Mouse (Mus musculus) heart, embryonic 13.5 days (tissue): ENCODE results near the gene Ttll7. TPM values are rescaled to one million over a fixed set of nuclear protein-coding genes. Genes with fewer than 3 reads are reported as not detected.

Experiments
- ATAC-seq: fragments of 200-750 bp; cut with Nextera tagmentation; 2 replicates; pipeline ENCODE4 v1.8.0; 2017; ENCODE audit warnings: moderate TSS enrichment; ENCODE audit not compliant: insufficient number of reproducible peaks, low FRiP score, low TSS enrichment; ENCODE audit errors: extremely low read depth
- H3K27ac ChIP-seq: fragments of 300-500 bp; sonication (generic); replicated peaks from 2 replicates; pipeline ENCODE4 v1.5.1; 2015; ENCODE audit warnings: moderate library complexity, mild to moderate bottlenecking, inconsistent platforms
- H3K27me3 ChIP-seq: fragments of 300-500 bp; sonication (generic); replicated peaks from 2 replicates; pipeline ENCODE4 v1.6.1; 2015; ENCODE audit warnings: mild to moderate bottlenecking, inconsistent platforms
- H3K36me3 ChIP-seq: fragments of 300-500 bp; sonication (generic); 2 replicates; pipeline ENCODE4 v1.6.1; 2015; ENCODE audit warnings: mild to moderate bottlenecking, inconsistent platforms
- H3K4me1 ChIP-seq: fragments of 300-500 bp; sonication (generic); 2 replicates; pipeline ENCODE4 v1.6.1; 2015; ENCODE audit warnings: inconsistent platforms
- H3K4me2 ChIP-seq: fragments of 300-500 bp; sonication (generic); 2 replicates; pipeline ENCODE4 v1.6.1; 2015; ENCODE audit warnings: inconsistent platforms, mild to moderate bottlenecking, moderate library complexity
- H3K4me3 ChIP-seq: fragments of 300-500 bp; sonication (generic); 2 replicates; pipeline ENCODE4 v1.5.1; 2015; ENCODE audit warnings: moderate library complexity, mild to moderate bottlenecking, inconsistent platforms
- H3K9ac ChIP-seq: fragments of 300-500 bp; sonication (generic); 2 replicates; pipeline ENCODE4 v1.6.1; 2015; ENCODE audit warnings: inconsistent platforms, mild to moderate bottlenecking, moderate library complexity
- H3K9me3 ChIP-seq: fragments of 300-500 bp; sonication (generic); 2 replicates; pipeline ENCODE4 v1.6.1; 2016; ENCODE audit warnings: inconsistent platforms
- WGBS: fragments of 180-500 bp; shearing (Covaris S2); methylation state at CpG from one replicate; pipeline ENCODE4 v1.1.7; 2015; ENCODE audit warnings: mixed read lengths; 5-methylcytosine and 5-hydroxymethylcytosine counted together
- polyA plus RNA-seq: library from polyadenylated mRNA; unstranded; fragments of >200 nt; fragmentation: Nextera tagmentation; extraction: Ambion mirVana; gene quantifications from 2 replicates; pipeline ENCODE4 v1.2.1, GENCODE M21; 2015

Ttll7 gene
- polyA plus RNA-seq, 1 experiment from 2014 or later, result 1.5 TPM

- Histone ChIP-seq H3K27ac (no peak overlapping the region), H3K4me2 (no peak overlapping the region), H3K36me3 (no peaks in the 10 kb centered on the region), H3K27me3 (peaks cover 10% of the 10 kb centered on the region; the same call in 1 of the 2 replicates), H3K4me3 (no peak overlapping the region), H3K9ac (no peak overlapping the region), H3K4me1 (no peaks in the 10 kb centered on the region), H3K9me3 (no peaks in the 10 kb centered on the region)
- 79% methylated on average over 11 of the region's 12 CpGs for WGBS
- ATAC-seq, result no peak
These were observed 60.9 kb downstream of the Ttll7 start for GRCm38 (mm10) chr3:146913107-146913506.

GRCm38 (mm10) chr3:146914798-146915197 is 62.6 kb downstream of the Ttll7 start:
- ATAC-seq, result no peak
- 13% methylated on average over 12 of the region's 12 CpGs for WGBS
- Histone ChIP-seq H3K27me3 (peaks cover 10% of the 10 kb centered on the region; the same call in 1 of the 2 replicates), H3K9me3 (no peaks in the 10 kb centered on the region), H3K27ac (no peak overlapping the region), H3K9ac (no peak overlapping the region), H3K36me3 (no peaks in the 10 kb centered on the region), H3K4me3 (no peak overlapping the region), H3K4me2 (no peak overlapping the region), H3K4me1 (0 out of 2 replicates have a peak, but pooled peaks cover 2% of the 10 kb centered on the region)

- Histone ChIP-seq H3K36me3 (no peaks in the 10 kb centered on the region), H3K4me3 (no peak overlapping the region), H3K27ac (no peak overlapping the region), H3K4me2 (no peak overlapping the region), H3K4me1 (0 out of 2 replicates have a peak, but pooled peaks cover 2% of the 10 kb centered on the region), H3K9ac (no peak overlapping the region), H3K27me3 (peaks cover 10% of the 10 kb centered on the region; the same call in 1 of the 2 replicates), H3K9me3 (no peaks in the 10 kb centered on the region)
- ATAC-seq, result no peak
- 47% methylated on average over 8 of the region's 8 CpGs for WGBS
These were observed 65.7 kb downstream of the Ttll7 start for GRCm38 (mm10) chr3:146917891-146918290.

- Histone ChIP-seq H3K9ac (no peak overlapping the region), H3K27ac (no peak overlapping the region), H3K4me2 (no peak overlapping the region), H3K27me3 (peaks cover 10% of the 10 kb centered on the region; the same call in 1 of the 2 replicates), H3K9me3 (no peaks in the 10 kb centered on the region), H3K36me3 (no peaks in the 10 kb centered on the region), H3K4me1 (0 out of 2 replicates have a peak, but pooled peaks cover 2% of the 10 kb centered on the region), H3K4me3 (no peak overlapping the region)
- no peak for ATAC-seq
- WGBS, result 67% methylated on average over 11 of the region's 11 CpGs
These were observed 66.2 kb downstream of the Ttll7 start for GRCm38 (mm10) chr3:146918323-146918722.

GRCm38 (mm10) chr3:146927311-146928015 is 75.3 kb downstream of the Ttll7 start:
- Histone ChIP-seq H3K4me2 (no peak overlapping the region), H3K4me3 (no peak overlapping the region), H3K36me3 (peaks cover 7% of the 10 kb centered on the region; the same call in 1 of the 2 replicates), H3K4me1 (no peaks in the 10 kb centered on the region), H3K9ac (no peak overlapping the region), H3K27ac (no peak overlapping the region), H3K27me3 (no peaks in the 10 kb centered on the region), H3K9me3 (no peaks in the 10 kb centered on the region)
- WGBS, result 73% methylated on average over 6 of the region's 6 CpGs
- ATAC-seq, result no peak

- no peak overlapping the region for H3K4me3 ChIP-seq
- H3K4me1 ChIP-seq, result no peaks in the 10 kb centered on the region
- WGBS, result 88% methylated on average over 7 of the region's 7 CpGs
- H3K9me3 ChIP-seq, result no peaks in the 10 kb centered on the region
- no peak overlapping the region for H3K4me2 ChIP-seq
- H3K27me3 ChIP-seq, result no peaks in the 10 kb centered on the region
- no peak overlapping the region for H3K27ac ChIP-seq
- ATAC-seq, result no peak
- H3K9ac ChIP-seq, result no peak overlapping the region
- H3K36me3 ChIP-seq, result peaks cover 7% of the 10 kb centered on the region; the same call in 1 of the 2 replicates
These were observed 76.0 kb downstream of the Ttll7 start for GRCm38 (mm10) chr3:146928141-146928540.

GRCm38 (mm10) chr3:146929011-146929410 is 76.8 kb downstream of the Ttll7 start:
- Histone ChIP-seq H3K4me1 (no peaks in the 10 kb centered on the region), H3K9me3 (no peaks in the 10 kb centered on the region), H3K4me3 (no peak overlapping the region), H3K4me2 (no peak overlapping the region), H3K27ac (no peak overlapping the region), H3K36me3 (peaks cover 7% of the 10 kb centered on the region; the same call in 1 of the 2 replicates), H3K9ac (no peak overlapping the region), H3K27me3 (no peaks in the 10 kb centered on the region)
- ATAC-seq, result no peak
- 73% methylated on average over 5 of the region's 5 CpGs for WGBS

- no peaks in the 10 kb centered on the region for H3K9me3 ChIP-seq
- WGBS, result 84% methylated on average over 9 of the region's 9 CpGs
- no peak overlapping the region for H3K4me3 ChIP-seq
- no peak overlapping the region for H3K4me2 ChIP-seq
- ATAC-seq, result no peak
- H3K36me3 ChIP-seq, result peaks cover 15% of the 10 kb centered on the region
- H3K4me1 ChIP-seq, result no peaks in the 10 kb centered on the region
- H3K27me3 ChIP-seq, result no peaks in the 10 kb centered on the region
- no peak overlapping the region for H3K9ac ChIP-seq
- no peak overlapping the region for H3K27ac ChIP-seq
These were observed 79.0 kb downstream of the Ttll7 start for GRCm38 (mm10) chr3:146931190-146931589.

- no peak for ATAC-seq
- Histone ChIP-seq H3K4me2 (no peak overlapping the region), H3K36me3 (peaks cover 15% of the 10 kb centered on the region), H3K27ac (no peak overlapping the region), H3K4me3 (no peak overlapping the region), H3K9ac (no peak overlapping the region), H3K4me1 (no peaks in the 10 kb centered on the region), H3K9me3 (no peaks in the 10 kb centered on the region), H3K27me3 (no peaks in the 10 kb centered on the region)
- WGBS, result 76% methylated on average over 5 of the region's 5 CpGs
These were observed 80.3 kb downstream of the Ttll7 start for GRCm38 (mm10) chr3:146932506-146932905.

- H3K36me3 ChIP-seq, result peaks cover 12% of the 10 kb centered on the region
- no peak overlapping the region for H3K4me2 ChIP-seq
- 67% methylated on average over 4 of the region's 4 CpGs for WGBS
- no peaks in the 10 kb centered on the region for H3K27me3 ChIP-seq
- H3K9ac ChIP-seq, result no peak overlapping the region
- H3K4me3 ChIP-seq, result no peak overlapping the region
- no peaks in the 10 kb centered on the region; the same call in 1 of the 2 replicates for H3K4me1 ChIP-seq
- ATAC-seq, result no peak
- no peaks in the 10 kb centered on the region for H3K9me3 ChIP-seq
- no peak overlapping the region for H3K27ac ChIP-seq
These were observed 84.7 kb downstream of the Ttll7 start for GRCm38 (mm10) chr3:146936888-146937287.

GRCm38 (mm10) chr3:146939391-146940250 is 87.5 kb downstream of the Ttll7 start:
- no peak for ATAC-seq
- Histone ChIP-seq H3K9me3 (no peaks in the 10 kb centered on the region), H3K27me3 (no peaks in the 10 kb centered on the region), H3K4me3 (0 out of 2 replicates have a peak overlapping the region, but pooled peaks have one; percentile 16), H3K9ac (no peak overlapping the region), H3K27ac (no peak overlapping the region), H3K36me3 (peaks cover 8% of the 10 kb centered on the region; the same call in 1 of the 2 replicates), H3K4me2 (peak overlapping the region; percentile 53), H3K4me1 (no peaks in the 10 kb centered on the region; the same call in 1 of the 2 replicates)
- 29% methylated on average over 21 of the region's 21 CpGs for WGBS
